Mouse (Mus musculus): ENCODE data around the gene Tle6.
"Not testable (repeated sequence)": the region's sequence is repeated elsewhere in the genome, so short reads cannot be mapped to it uniquely, and the experiment has no call there.

The Tle6 gene

DNA sequence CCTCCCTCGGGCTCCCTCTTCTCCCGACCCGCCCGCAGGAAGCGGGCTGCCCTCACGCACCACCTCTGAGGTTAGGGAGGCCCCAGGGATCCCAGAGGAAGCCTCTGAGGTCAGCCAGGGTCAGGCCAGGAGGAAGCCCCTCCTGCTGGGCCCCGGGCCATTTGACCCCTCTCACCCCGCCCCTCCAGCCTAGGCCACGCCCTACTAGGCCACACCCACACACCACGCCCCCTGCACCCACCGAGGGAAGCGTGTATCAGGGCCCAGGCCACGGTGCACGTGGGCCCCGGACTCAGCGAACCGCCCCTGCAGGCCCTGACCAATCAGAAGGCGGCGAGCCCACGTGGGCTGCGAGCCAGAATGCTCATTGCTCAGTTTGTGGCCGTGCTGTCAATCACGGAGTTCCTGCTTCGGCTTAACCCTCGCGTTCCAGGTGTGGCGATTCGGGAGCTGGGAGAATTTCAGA is at the start of gene Tle6:
Gene Tle6 (minus strand): TSS at position 336 of the 466 bp plus-strand sequence.
- peak; percentile 96 for DNase-seq (ENCODE audit: low spot score)

DNA sequence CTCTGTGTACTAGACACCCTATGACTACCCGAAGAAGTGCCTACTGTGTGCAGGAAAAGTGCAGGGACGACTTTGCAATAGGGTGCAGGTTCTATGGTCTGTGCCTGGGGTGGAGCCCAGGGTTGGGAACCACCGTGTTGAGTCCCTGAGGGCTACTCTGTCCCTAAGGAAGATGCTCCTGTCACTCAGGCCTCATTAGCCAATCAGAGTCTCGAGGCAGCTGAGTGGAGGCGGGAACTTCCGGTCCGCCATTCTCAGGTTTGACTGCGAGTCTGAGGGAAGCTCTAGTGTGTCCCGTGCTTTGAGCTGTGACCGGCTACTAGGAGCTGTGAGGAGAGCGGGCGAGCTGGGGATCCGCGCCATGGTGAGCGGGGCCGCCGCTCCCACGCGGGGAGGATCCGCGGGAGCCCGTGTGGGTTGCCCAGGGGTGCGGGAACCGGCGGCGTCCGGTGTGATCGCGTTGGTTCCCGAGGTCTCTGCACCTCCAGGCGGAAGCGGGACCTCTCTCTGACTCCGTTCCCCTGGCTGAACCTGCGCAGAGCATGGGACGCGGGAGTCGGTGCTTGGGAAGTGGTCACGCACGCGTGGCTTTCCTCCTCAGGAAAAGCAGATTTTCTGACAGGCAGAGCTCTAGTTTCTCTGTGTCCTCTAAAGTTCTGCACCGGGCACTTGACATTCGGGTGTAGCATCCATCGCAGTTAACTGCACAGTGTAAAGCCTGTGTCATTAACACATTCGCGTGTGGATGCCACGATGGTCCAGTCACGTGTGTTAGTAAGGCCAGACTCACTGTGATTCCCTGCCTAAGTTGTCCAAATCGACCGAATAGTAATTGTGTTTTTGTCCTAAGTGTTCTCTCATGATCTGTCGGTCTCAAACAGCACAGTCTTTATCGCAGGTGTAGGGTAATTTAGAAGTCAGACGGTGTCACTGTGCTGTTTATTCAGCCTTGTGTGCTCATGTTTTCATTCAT is 48.2 kb upstream of the Tle6 start, which contains the start of gene Gm10778:
Gene Gm10778 (plus strand): TSS at position 257 of the 973 bp plus-strand sequence.
- DNase-seq (ENCODE audit: low spot score), result peak; percentile 91

DNA sequence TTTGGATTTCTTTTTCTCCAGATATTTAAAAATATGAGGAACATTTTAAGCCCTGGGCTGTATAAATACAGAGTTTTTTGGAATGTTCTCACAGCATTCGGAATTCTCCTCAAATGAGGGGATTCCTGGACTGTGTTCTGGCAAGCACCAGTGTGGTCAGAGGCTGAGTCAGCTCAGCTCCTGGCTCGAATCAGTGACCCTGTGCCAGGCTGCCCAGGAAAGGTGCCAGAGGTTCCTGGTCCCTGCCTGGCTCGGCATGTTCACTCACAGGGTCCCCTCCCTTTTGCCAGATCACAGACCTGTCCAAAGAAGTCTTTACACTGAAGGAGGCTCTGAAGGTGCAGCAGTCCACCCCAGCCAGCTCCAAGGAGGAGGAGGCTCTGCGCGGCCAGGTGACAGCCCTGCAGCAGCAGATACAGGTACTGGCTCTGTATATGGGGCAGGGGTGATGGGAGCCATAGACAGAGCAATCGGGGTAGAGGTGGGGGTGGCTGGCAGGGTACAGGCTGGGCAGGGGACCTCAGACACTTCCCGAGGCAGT is 45.2 kb upstream of the Tle6 start:
- no peak for DNase-seq (ENCODE audit: low spot score)

DNA sequence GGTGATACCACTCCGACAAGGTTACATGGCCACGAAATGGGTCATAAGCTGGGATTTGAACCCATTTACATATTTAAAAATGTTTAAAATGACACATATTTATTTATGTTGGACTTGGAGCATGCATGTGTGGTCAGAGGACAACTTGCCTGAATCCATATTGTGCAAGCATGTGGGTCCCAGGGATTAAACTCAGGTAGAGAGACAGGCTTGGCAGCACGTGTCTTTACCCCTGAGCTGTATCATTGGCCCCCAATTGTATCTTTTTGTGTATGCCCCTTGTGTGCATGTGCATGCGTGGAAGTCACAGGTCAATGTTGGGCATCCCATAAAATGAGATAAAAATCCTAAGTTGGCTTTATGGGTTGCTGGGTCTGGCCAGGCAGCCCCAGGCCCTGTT is 44.5 kb upstream of the Tle6 start:
- no peak for DNase-seq (ENCODE audit: low spot score)

DNA sequence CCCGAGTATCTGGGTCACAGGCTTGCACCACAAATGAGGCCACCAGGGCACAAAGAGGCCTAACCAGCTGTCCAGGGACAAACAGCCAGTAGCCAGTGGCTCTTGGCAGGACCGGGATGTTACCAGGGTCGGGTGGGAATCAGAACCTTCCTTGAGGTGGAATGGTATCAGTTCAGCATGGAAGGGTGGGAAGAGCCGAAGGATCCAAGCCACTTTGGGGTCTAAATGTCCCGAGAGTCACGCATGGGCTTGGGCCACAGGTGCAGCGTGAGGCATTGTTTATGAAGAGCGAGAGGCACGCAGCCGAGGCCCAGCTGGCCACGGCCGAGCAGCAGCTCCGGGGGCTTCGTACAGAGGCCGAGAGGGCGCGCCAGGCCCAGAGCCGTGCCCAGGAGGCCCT is 43.8 kb upstream of the Tle6 start:
- no peak for DNase-seq (ENCODE audit: low spot score)

DNA sequence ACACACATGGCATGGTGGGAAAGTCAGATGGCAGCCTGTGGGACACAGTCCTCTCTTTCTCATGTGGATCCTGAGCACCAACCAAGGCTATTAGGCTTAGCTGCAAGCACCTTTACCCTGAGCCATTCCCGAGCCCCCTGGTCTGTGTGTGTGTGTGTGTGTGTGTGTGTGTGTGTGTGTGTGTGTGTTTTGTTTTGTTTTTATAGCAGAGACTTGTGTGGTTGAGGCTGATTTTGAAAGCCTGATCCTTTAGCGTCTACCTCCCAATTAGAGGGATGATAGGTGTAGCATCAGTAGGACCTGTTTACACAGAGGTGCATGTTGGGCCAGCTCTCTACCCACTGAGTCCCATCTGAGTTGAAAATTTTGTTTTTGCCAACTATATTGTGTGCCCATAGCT is 43.3 kb upstream of the Tle6 start:
- no peak for DNase-seq (ENCODE audit: low spot score)

DNA sequence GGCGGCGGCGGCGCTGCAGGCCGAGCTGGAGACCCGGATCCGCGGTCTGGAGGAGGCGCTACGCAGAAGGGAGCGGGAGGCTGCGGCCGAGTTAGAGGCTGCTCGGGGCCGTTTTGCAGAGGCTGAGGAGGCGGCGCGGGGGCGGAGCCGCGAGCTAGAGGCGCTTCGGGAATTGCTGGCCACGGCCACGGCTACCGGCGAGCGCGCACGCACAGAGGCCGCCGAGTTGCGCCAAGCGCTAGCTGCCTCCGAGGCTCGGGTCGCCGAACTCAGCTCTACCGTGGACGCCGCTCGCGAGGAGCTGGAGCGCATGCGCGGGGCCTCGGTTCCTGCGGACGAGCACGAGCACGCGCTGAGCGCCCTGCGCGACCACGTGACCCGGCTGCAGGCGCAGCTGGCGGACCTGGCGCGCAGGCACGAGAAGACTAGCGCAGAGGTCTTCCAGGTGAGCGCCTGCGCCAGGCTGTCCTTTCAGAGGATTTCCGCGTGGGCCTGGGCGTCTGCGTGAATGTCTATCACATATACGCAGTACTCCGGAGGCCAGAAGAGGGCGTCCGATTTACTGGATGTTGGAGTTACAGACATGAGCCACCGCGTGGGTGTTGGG is 42.7 kb upstream of the Tle6 start:
- peak; percentile 95 for DNase-seq (ENCODE audit: low spot score)

DNA sequence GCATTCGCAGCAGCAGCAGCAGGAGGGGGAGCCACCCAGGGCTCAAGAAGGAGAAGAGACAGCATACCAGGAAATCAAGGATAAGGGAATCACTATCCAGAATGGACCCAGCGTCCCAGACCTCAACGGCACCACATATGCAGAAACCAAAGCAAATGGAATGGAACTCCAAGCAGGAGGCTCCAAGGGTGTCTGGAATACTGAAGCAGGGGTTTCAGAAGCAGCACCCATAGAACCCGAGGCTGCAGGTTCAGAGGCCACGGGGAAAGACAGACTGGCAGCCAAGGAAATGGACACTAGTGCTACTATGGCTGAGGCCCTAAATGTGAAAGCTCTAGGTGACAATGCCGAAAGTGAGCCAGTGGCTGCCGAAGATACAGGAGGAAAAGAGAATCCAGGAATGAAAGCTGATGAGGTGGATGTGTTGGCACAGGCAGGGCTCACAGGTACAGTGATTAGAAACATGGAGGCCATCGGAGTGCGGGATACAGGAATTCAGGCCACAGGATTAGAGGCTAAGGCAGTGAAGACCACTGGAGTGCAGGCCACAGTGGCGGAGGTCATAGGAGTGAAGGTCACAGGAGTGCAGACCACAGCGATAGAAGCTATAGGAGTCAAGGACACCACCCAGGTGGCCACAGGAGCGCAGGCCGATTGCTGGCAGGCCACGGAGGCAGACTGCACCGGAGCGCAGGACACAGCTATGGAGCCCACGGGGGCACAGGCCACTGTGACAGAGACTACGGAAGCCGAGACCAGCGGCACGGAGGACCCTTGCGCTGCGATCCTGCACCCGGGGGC is 42.0 kb upstream of the Tle6 start:
- DNase-seq (ENCODE audit: low spot score), result no peak

DNA sequence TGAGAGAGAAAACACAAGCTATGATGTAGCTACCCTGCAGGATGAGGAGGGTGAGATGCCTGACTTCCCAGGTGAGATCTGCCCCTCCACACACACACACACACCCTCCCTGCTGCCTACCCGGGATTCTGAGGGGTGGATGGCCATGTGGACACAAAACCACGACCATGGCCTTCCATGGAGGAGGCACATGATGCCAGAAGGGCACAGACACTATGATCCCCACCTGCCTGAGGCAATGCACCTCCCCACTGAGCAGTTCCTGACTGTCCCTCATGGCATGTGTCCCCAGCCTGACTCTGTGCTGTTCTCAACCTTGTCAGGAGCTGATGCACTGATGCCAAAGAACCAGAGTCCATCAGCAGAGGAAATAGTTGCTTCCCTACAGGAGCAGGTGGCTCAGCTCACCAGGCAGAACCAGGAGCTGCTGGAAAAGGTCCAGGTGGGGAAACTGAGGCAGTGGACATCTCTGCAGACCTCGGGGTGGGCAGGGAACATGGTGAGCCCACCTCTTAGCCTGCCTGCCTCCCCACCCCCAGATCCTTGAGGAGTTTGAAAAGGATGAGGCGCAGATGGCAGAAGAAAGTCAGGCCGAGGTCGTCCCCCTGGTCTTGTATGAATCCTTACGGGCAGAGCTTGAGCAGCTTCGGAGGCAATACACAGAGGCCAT is 41.2 kb upstream of the Tle6 start:
- DNase-seq (ENCODE audit: low spot score), result no peak

DNA sequence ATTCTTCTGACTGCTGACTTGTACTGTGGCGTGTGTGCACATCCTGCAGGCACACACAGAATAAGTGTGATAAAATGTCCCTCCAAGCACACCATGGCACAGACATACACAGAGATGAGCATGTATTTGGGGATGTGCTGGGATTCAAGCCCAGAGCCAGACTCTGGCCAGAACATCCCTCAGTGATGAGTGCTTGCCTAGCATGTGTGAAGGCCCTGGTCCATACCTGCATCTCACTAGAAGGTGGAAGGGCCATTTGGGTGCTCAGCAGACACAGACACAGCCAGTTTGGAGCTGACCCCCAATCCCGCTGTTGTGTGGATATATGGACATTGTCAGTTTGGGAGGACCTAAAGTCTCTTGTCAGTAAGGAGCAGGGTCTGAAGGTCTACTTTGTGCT is 40.7 kb upstream of the Tle6 start:
- DNase-seq (ENCODE audit: low spot score), result no peak

DNA sequence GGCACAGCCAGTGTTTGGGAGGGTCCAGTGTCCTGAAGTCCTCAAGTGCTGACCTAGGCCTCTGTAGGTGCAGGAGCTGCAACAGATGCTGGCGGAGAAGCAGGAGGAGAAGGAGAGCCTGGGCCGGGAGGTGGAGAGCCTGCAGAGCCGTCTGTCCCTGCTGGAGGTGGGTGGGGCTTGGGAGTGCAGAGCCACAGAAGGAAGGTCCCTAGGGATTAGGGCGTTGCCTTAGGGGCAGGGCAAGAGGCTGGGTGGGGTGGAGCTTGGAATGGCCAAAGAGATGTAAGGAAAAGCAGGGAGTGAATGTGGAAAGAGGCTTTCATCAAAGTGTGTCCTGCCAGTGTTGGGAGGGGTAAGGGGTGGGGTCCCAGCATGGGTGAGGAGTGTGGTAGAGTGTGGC is 40.0 kb upstream of the Tle6 start:
- DNase-seq (ENCODE audit: low spot score), result not testable (repeated sequence)

DNA sequence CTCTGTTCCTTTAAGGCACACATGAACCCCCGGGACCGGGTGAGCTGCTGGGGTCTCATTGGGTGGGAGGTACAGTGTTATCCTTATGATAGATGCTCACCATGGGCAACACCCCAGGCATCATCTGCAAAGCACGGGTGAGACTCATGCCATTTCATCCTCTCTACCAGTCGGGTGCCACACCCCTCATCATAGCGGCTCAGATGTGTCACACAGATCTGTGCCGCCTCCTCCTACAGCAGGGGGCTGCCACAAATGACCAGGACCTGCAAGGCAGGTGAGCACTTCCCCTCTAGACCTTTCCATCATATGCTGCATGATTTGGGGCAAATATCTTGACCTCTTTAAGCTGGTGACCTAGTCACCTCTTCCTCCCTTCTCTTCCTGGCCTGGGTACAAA is 37.2 kb upstream of the Tle6 start:
- no peak for DNase-seq (ENCODE audit: low spot score)

DNA sequence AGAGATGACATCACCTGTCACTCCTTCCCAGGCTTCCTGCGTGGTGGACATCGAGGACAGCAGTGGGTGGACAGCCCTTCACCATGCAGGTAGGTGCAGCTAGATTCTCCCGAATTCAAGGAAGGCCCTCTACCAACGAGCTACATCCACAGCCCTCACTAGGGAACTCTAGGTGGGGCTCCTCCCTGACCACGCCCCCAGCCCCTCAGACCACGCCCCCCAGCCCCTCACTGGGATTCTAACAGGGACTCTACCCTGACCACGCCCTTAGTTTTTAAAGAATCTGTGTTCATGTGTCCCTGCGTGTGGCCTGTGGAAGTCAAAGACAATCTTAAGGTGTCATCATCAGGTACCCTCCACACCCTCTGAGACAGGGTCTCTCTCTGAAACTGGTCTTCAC is 35.5 kb upstream of the Tle6 start:
- DNase-seq (ENCODE audit: low spot score), result no peak

DNA sequence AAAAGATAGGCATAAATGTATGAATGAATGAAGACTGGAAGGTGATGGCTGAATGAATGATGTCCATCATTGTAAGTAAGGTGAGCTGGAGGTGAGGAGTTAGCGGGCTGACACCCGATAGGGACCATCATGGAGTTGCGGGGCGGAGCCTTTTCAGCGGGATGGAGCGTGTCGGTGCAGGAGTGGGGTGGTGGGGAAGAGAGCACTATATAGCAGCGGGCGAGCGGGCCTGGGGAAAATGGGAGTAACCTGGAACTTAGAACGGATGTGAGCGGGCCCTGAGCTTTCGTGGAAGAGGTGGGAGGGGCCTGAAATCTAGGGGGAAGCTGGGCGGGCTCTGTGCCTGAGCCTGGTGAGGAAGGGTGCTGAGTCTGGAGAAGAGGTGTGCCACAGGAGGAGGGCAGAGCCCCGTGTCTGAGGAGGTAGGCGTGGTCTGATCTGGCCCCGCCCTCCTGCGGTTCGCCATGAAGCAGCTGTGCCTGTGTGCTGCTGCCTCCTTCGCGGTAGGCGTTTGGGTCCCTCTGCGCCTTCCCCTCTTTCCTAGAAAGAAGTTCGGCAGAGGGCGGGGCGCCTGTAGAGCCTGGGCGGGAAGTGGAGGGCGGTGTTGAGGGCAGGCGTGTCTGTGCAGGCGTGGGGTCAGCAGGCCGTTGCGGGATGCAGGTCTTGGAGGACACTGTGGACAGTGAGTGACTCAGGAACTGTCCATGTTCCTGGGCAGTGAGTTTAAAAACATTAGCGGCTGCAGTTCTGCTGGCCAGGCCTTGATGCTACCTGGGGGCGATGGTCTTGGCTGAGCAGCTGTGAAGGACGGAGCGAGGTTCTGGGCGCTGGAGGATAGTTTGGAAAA is 32.6 kb upstream of the Tle6 start:
- DNase-seq (ENCODE audit: low spot score), result peak; percentile 87

DNA sequence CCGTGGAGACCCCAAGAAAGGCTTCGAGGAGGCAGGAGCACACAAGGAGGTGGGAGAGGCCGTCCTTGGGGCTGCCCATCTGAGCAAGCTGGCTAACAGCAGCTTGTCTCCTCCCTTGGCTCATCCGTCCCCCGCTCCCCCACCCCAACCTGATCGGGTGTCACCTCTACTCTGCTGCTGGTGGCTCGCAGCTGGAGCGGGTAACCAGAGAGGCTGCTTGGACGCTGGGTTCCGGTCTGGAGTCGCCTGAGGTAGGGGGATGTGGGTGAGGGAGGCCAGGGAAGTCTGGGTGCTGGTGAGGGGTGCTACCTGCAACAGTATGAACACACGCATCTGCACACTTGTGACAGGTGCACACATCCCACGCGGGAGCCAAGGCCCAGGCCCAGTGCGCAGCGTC is 27.5 kb upstream of the Tle6 start, which contains the start of gene Ankrd24:
Gene Ankrd24 (plus strand): TSS at position 151 of the 400 bp plus-strand sequence.
- DNase-seq (ENCODE audit: low spot score), result no peak

DNA sequence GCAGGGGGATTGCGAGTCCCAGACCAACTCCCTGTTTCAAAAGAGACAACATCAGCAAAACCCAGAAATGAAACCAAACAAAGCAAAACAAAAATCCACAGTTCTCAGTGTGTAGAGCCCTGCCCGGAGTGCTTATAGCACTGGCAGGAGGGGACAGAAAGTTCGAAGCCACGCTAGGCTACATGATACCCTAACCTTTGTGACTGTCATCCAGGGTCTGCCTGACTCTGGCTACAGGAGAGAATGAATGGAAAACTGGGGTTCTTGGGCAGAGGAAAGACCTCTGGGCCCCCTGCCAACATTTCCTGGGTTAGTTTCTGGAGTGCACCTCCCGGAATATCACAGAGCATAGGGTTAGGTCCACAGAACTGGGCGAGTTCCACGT is 27.0 kb upstream of the Tle6 start:
- no peak for DNase-seq (ENCODE audit: low spot score)

DNA sequence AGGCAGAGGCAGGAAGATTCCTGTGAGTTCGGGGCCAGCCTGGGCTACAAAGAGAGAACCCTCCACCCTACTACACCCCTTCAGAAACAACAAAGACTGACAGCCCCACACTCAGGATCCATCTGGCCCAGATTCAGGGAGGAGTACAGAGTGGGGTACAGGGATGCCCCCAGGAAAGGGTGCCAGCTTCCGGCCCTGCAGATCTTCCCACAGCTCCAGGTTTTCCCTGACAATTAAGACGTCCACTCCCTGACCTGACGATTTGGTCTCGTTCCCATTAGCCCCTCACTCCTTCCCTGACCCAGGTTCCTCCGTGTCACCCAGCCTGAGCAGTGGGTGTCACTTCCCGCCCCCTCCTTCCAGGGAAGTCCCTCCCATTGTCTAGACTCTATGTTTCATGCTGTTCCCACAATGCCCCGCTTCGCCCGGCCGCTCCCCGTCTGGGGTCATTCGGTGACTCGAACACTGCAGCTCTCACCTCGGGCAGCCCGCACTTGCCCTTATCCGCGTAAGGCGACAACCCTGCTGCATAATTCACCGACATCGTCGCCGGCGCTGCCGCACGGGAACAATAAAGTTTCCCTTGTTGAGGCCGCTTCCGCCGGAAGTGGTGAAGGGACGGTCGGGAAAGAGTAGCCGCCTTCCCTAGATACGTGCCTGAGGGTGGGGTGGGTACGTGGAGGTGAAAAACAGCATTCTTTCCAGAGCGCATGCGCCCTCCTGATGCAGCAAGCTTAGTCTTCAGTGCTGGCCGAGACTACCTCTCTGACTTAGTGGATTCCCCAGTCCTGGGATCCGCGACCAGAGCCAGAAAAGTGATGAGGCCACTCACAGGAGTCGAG is 26.3 kb upstream of the Tle6 start, which contains the start of gene Sirt6:
Gene Sirt6 (minus strand): TSS at position 804 of the 842 bp plus-strand sequence.
- DNase-seq (ENCODE audit: low spot score), result peak; percentile 95

DNA sequence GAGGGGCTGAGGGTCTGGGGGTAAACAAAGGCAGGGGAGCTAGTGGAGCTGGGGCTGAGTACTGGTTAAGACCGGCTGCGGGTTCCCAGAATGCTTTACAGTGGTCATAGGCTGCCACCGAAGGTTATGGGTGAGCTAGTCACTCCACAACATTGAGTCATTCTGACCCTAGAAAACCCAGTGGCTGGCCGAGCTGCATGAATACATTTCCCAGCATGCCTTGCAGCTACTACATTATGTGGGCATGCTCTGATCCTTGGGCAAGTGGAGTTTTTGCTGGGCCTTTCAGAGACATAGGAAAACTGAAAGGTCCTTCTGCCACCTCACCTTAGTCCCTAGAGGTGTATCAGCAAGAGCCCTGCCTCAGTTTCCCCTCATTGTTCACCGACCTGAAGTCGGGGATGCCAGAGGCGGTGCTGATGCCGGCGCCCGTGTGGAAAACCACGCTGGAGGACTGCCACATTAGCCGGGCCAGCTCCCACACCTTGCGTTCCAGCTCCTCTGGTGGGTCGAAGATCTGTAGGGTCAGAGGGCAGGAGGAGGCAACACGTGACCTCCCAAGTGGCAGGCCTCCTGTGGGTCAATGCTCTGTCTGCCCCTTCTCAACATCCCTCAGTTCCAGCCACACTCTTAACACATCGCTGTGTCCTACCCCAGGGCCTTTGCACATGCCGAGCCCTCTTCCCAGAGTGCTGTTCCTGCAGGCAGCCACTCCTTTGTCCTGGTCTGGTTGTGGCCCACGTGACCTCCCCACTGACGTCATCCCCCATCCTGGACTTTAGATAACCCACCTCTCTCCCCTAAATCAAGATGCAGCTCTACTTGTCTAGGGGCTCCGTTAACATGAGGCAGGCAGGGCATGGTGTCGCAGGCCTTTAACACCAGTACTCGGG is 25.5 kb upstream of the Tle6 start:
- DNase-seq (ENCODE audit: low spot score), result no peak

Measured in lung, postnatal 25 days (tissue).